Comparison of ENCODE assay signal across 22 mouse cellular contexts in genomic region chr3:107593632-107594031, GRCm38 (mm10). TPM values are rescaled to one million over a fixed set of nuclear protein-coding genes. Genes with fewer than 3 reads are reported as not detected.
"Had no signal": no experiment of that assay in that cellular context is flagged by ENCODE, and none has a peak within 500 bp of the region (broad histone marks: within the 10 kb centered on the region; RNA-seq: fewer than 3 reads in every experiment).

No protein-coding gene starts in this region.

- H3K9me3 ChIP-seq: liver, embryonic 13.5 days; lung, embryonic 15.5 days; midbrain, embryonic 15.5 days; neural tube, embryonic 12.5 days had no signal

- H3K36me3 ChIP-seq: liver, embryonic 13.5 days; lung, embryonic 15.5 days; midbrain, embryonic 15.5 days; neural tube, embryonic 12.5 days had no signal

- DNase-seq: kidney, postnatal 25 days; layer of hippocampus, postnatal 36 days; liver; liver, embryonic 13.5 days; liver, postnatal 0 days; lung, postnatal 14 days; right cerebral cortex, postnatal 4 days; thymus, postnatal 36 days had no signal

- H3K4me3 ChIP-seq: liver, embryonic 13.5 days; lung, embryonic 15.5 days; megakaryocyte, embryonic 14.5 days; midbrain, embryonic 15.5 days; neural tube, embryonic 12.5 days had no signal

- H3K4me2 ChIP-seq: liver, embryonic 13.5 days; lung, embryonic 15.5 days; midbrain, embryonic 11.5 days; midbrain, embryonic 15.5 days; neural tube, embryonic 12.5 days had no signal

- H3K27ac ChIP-seq: liver, embryonic 13.5 days; lung, embryonic 15.5 days; macrophage; midbrain, embryonic 15.5 days; neural tube, embryonic 12.5 days had no signal

- H3K9ac ChIP-seq: liver, embryonic 13.5 days; liver, postnatal 0 days; lung, embryonic 15.5 days; midbrain, embryonic 15.5 days; neural tube, embryonic 12.5 days had no signal

- ATAC-seq: liver, postnatal 0 days; midbrain, embryonic 15.5 days had no signal

RNA-seq across cellular contexts. Expression of gene Alx3, which starts 1.2 kb away (rescaled TPM):
- total RNA-seq: monocyte, adult 5-6 weeks; neutrophil, adult 5-6 weeks had no signal
- polyA plus RNA-seq: kidney, embryonic 16.5 days; liver, postnatal 0 days; macrophage; spleen, adult 2 months had no signal

RNA-seq across cellular contexts. Expression of gene Gm10961, which starts 37.5 kb away (rescaled TPM):
- total RNA-seq: layer of hippocampus, postnatal 36 days; left cerebral cortex, adult 8-10 months; left cerebral cortex, postnatal 25 days; monocyte, adult 5-6 weeks; neutrophil, adult 5-6 weeks had no signal
- polyA plus RNA-seq: kidney, embryonic 16.5 days; liver, embryonic 13.5 days; liver, postnatal 0 days; lung, embryonic 15.5 days; macrophage; midbrain, embryonic 11.5 days; midbrain, embryonic 15.5 days; neural tube, embryonic 12.5 days; spleen, adult 2 months; stomach, embryonic 16.5 days; thymus, postnatal 0 days had no signal

RNA-seq across cellular contexts. Expression of gene Ubl4b, which starts 38.8 kb away (rescaled TPM):
- total RNA-seq: layer of hippocampus, postnatal 36 days; monocyte, adult 5-6 weeks; neutrophil, adult 5-6 weeks had no signal
- polyA plus RNA-seq: kidney, embryonic 16.5 days; liver, embryonic 13.5 days; liver, postnatal 0 days; lung, embryonic 15.5 days; macrophage; midbrain, embryonic 11.5 days; midbrain, embryonic 15.5 days; neural tube, embryonic 12.5 days; spleen, adult 2 months; stomach, embryonic 16.5 days; thymus, postnatal 0 days had no signal
